Mouse (Mus musculus): ENCODE data around the gene Kif1b.
"Not testable (repeated sequence)": the region's sequence is repeated elsewhere in the genome, so short reads cannot be mapped to it uniquely, and the experiment has no call there.

Kif1b gene

GRCm38 (mm10) chr4:149170394-149170931 is 137.0 kb downstream of the Kif1b start:
- no peak for DNase-seq (ENCODE audit: low spot score)

GRCm38 (mm10) chr4:149169926-149170325 is 137.6 kb downstream of the Kif1b start:
- not testable (repeated sequence) for DNase-seq (ENCODE audit: low spot score)

- no peak for DNase-seq (ENCODE audit: low spot score)
Observed at GRCm38 (mm10) chr4:149168016-149168415, 139.5 kb downstream of the Kif1b start.

- no peak for DNase-seq (ENCODE audit: low spot score)
Observed at GRCm38 (mm10) chr4:149166957-149167611, 140.4 kb downstream of the Kif1b start.

GRCm38 (mm10) chr4:149166215-149166946 is 141.1 kb downstream of the Kif1b start, which contains the start of gene Pgd:
TSS of gene Pgd (minus strand) at chr4:149166771.
- DNase-seq (ENCODE audit: low spot score): peak; percentile 91

GRCm38 (mm10) chr4:149164150-149164549 is 143.3 kb downstream of the Kif1b start:
- DNase-seq (ENCODE audit: low spot score): no peak

- DNase-seq (ENCODE audit: low spot score): no peak
Observed at GRCm38 (mm10) chr4:149163196-149163595, 144.3 kb downstream of the Kif1b start.

- DNase-seq (ENCODE audit: low spot score): no peak
Observed at GRCm38 (mm10) chr4:149161166-149161565, 146.3 kb downstream of the Kif1b start.

GRCm38 (mm10) chr4:149159891-149160290 is 147.6 kb downstream of the Kif1b start:
- no peak for DNase-seq (ENCODE audit: low spot score)

GRCm38 (mm10) chr4:149159203-149159602 is 148.3 kb downstream of the Kif1b start:
- no peak for DNase-seq (ENCODE audit: low spot score)

GRCm38 (mm10) chr4:149157415-149157973 is 150.0 kb downstream of the Kif1b start:
- DNase-seq (ENCODE audit: low spot score): no peak

- DNase-seq (ENCODE audit: low spot score): no peak
Observed at GRCm38 (mm10) chr4:149155711-149156110, 151.8 kb downstream of the Kif1b start.

- DNase-seq (ENCODE audit: low spot score): no peak
Observed at GRCm38 (mm10) chr4:149154859-149155258, 152.6 kb downstream of the Kif1b start.

- DNase-seq (ENCODE audit: low spot score): no peak
Observed at GRCm38 (mm10) chr4:149150721-149151120, 156.8 kb downstream of the Kif1b start.

- DNase-seq (ENCODE audit: low spot score): no peak
Observed at GRCm38 (mm10) chr4:149150256-149150655, 157.2 kb downstream of the Kif1b start.

GRCm38 (mm10) chr4:149149611-149150010 is 157.9 kb downstream of the Kif1b start:
- DNase-seq (ENCODE audit: low spot score): no peak

GRCm38 (mm10) chr4:149149196-149149595 is 158.3 kb downstream of the Kif1b start:
- no peak for DNase-seq (ENCODE audit: low spot score)

GRCm38 (mm10) chr4:149148084-149148483 is 159.4 kb downstream of the Kif1b start:
- no peak for DNase-seq (ENCODE audit: low spot score)

- no peak for DNase-seq (ENCODE audit: low spot score)
Observed at GRCm38 (mm10) chr4:149147528-149147927, 160.0 kb downstream of the Kif1b start.

- no peak for DNase-seq (ENCODE audit: low spot score)
Observed at GRCm38 (mm10) chr4:149145151-149145550, 162.3 kb downstream of the Kif1b start.

- DNase-seq (ENCODE audit: low spot score): peak; percentile 67
Observed at GRCm38 (mm10) chr4:149144459-149144858, 163.0 kb downstream of the Kif1b start.

GRCm38 (mm10) chr4:149143594-149143993 is 163.9 kb downstream of the Kif1b start:
- DNase-seq (ENCODE audit: low spot score): no peak

GRCm38 (mm10) chr4:149138515-149138914 is 169.0 kb downstream of the Kif1b start:
- DNase-seq (ENCODE audit: low spot score): no peak

Data from ovary, postnatal 10 days (tissue).